Mouse (Mus musculus): ENCODE measurements at regions not wholly inside any gene's neighbourhood (a gene's known extent, or its start where the extent isn't known, plus 50 kb on each side); places are given as distances from the start of the nearest gene placed in this dataset.

DNA sequence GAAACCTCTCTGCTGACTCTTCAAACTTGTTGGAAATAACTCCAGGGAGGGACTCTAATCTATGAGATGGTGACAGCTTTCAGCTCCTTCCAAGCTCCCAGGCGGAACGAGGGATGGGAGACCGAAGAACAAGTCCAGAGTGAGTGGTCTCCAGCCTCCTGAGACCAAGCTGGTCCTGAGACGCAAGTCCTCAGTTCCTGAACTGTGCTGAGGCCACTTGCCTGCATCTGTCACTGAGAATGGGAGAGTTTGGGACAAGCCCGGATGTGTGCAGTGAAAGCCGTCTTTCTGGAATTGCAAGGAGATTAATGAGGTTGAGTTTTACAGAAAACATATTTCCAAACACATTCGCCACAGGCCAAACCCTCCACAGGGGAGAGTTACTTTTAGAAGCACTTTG is 129.3 kb downstream of the Ngf start:
- TF ChIP-seq POLR2A (IDR thresholded peaks at IDR 0.05; ENCODE audit: low read depth, low read length) (no peak), CTCF (IDR thresholded peaks at IDR 0.05; ENCODE audit: borderline replicate concordance, insufficient read depth, low read length) (no peak)
